Mouse (Mus musculus) neural tube, embryonic 13.5 days (tissue): Measurements from ENCODE around the gene Apba1. TPM values are rescaled to one million over a fixed set of nuclear protein-coding genes. Genes with fewer than 3 reads are reported as not detected.

ENCODE experiments used
- ATAC-seq: fragments of 200-750 bp; cut with Nextera tagmentation; 2 replicates; pipeline ENCODE4 v1.8.0; 2017; ENCODE audit warnings: low read depth, mild to moderate bottlenecking, moderate TSS enrichment, moderate library complexity
- H3K27ac ChIP-seq: fragments of 300-500 bp; sonication (generic); replicated peaks from 2 replicates; pipeline ENCODE4 v1.5.1; 2015; ENCODE audit warnings: moderate library complexity, mild to moderate bottlenecking, inconsistent platforms
- H3K27me3 ChIP-seq: fragments of 300-500 bp; sonication (generic); 2 replicates; pipeline ENCODE4 v1.6.1; 2015; ENCODE audit warnings: mild to moderate bottlenecking, inconsistent platforms
- H3K36me3 ChIP-seq: fragments of 300-500 bp; sonication (generic); 2 replicates; pipeline ENCODE4 v1.6.1; 2015; ENCODE audit warnings: mild to moderate bottlenecking, inconsistent platforms
- H3K4me1 ChIP-seq: fragments of 300-500 bp; sonication (generic); replicated peaks from 2 replicates; pipeline ENCODE4 v1.6.1; 2015; ENCODE audit warnings: inconsistent platforms
- H3K4me2 ChIP-seq: fragments of 300-500 bp; sonication (generic); 2 replicates; pipeline ENCODE4 v1.6.1; 2015; ENCODE audit warnings: inconsistent platforms, mild to moderate bottlenecking, moderate library complexity
- H3K4me3 ChIP-seq: fragments of 300-500 bp; sonication (generic); 2 replicates; pipeline ENCODE4 v1.5.1; 2015; ENCODE audit warnings: mild to moderate bottlenecking, inconsistent platforms
- H3K9ac ChIP-seq: fragments of 300-500 bp; sonication (generic); 2 replicates; pipeline ENCODE4 v1.6.1; 2015; ENCODE audit warnings: moderate library complexity, mild to moderate bottlenecking, inconsistent platforms
- H3K9me3 ChIP-seq: fragments of 300-500 bp; sonication (generic); 2 replicates; pipeline ENCODE4 v1.6.1; 2016; ENCODE audit warnings: inconsistent platforms
- WGBS: fragments of 180-500 bp; shearing (Covaris S2); methylation state at CpG from one replicate; pipeline ENCODE4 v1.1.7; 2015; 5-methylcytosine and 5-hydroxymethylcytosine counted together
- polyA plus RNA-seq: library from polyadenylated mRNA; unstranded; fragments of >200 nt; fragmentation: Nextera tagmentation; extraction: Ambion mirVana; gene quantifications from 2 replicates; pipeline ENCODE4 v1.2.1, GENCODE M21; 2015

The Apba1 gene
- polyA plus RNA-seq, 1 experiment from 2014 or later: 8.7 TPM

GRCm38 (mm10) chr19:23947871-23948270 lies 189.2 kb downstream of the Apba1 start:
- H3K9ac ChIP-seq: no peak overlapping the region
- peaks cover 39% of the 10 kb centered on the region for H3K36me3 ChIP-seq
- 45% methylated on average over 4 of the region's 4 CpGs for WGBS
- H3K9me3 ChIP-seq: peaks cover 3% of the 10 kb centered on the region; the same call in 1 of the 2 replicates
- peaks cover 9% of the 10 kb centered on the region for H3K4me1 ChIP-seq
- no peak overlapping the region for H3K4me3 ChIP-seq
- no peaks in the 10 kb centered on the region for H3K27me3 ChIP-seq
- no peak overlapping the region for H3K27ac ChIP-seq
- H3K4me2 ChIP-seq: no peak overlapping the region
- ATAC-seq: no peak

- H3K4me2 ChIP-seq: no peak overlapping the region
- WGBS: 39% methylated on average over 12 of the region's 12 CpGs
- peaks cover 9% of the 10 kb centered on the region for H3K4me1 ChIP-seq
- peak; percentile 50; the same call in 1 of the 2 replicates for ATAC-seq
- no peak overlapping the region for H3K9ac ChIP-seq
- H3K27ac ChIP-seq: no peak overlapping the region
- peaks cover 35% of the 10 kb centered on the region for H3K36me3 ChIP-seq
- H3K9me3 ChIP-seq: peaks cover 3% of the 10 kb centered on the region; the same call in 1 of the 2 replicates
- H3K27me3 ChIP-seq: no peaks in the 10 kb centered on the region
- no peak overlapping the region for H3K4me3 ChIP-seq
These were observed 189.8 kb downstream of the Apba1 start for GRCm38 (mm10) chr19:23948301-23949000.

GRCm38 (mm10) chr19:23955461-23955860 lies 196.8 kb downstream of the Apba1 start:
- Histone ChIP-seq H3K9ac (no peak overlapping the region), H3K27me3 (no peaks in the 10 kb centered on the region), H3K36me3 (no peaks in the 10 kb centered on the region), H3K4me2 (no peak overlapping the region), H3K27ac (no peak overlapping the region), H3K4me1 (peaks cover 17% of the 10 kb centered on the region), H3K4me3 (no peak overlapping the region), H3K9me3 (peaks cover 3% of the 10 kb centered on the region; the same call in 1 of the 2 replicates)
- ATAC-seq: no peak
- WGBS: 96% methylated on average over 8 of the region's 8 CpGs

DNA sequence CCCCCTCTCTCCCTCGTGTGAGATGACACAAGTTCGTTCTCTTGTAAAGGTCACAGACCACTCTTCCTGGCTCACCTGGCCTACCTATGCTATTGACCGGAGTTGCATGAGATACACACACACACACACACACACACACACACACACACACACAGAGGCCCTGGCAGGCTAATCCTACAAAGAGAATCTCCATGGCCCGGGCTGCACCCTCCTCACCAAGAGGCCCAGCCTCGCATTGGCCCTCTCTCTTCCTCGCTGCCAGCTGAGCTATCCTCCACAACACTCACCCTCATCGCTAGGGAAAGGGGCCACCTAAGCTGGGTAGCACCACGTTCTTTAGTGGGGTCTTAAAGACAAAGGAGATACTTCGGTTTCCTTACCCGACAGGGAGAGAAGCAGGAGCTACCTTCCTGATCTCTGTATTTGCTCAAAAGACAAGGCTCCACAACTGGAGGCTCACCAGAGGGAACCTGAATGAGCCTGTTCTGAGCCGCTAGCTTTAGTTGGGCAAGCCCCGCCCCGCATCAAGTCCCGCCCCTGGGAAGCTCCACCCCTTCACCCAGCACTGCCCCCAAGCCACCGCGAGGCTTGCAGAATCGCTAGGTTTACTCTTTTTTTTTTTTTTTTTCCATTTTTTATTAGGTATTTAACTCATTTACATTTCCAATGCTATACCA lies 197.8 kb downstream of the Apba1 start:
- Histone ChIP-seq H3K9ac (no peak overlapping the region), H3K27me3 (no peaks in the 10 kb centered on the region), H3K4me2 (no peak overlapping the region), H3K4me3 (no peak overlapping the region), H3K36me3 (no peaks in the 10 kb centered on the region), H3K27ac (no peak overlapping the region), H3K4me1 (peaks cover 26% of the 10 kb centered on the region), H3K9me3 (no peaks in the 10 kb centered on the region)
- ATAC-seq: no peak
- 73% methylated on average over 17 of the region's 17 CpGs for WGBS

DNA sequence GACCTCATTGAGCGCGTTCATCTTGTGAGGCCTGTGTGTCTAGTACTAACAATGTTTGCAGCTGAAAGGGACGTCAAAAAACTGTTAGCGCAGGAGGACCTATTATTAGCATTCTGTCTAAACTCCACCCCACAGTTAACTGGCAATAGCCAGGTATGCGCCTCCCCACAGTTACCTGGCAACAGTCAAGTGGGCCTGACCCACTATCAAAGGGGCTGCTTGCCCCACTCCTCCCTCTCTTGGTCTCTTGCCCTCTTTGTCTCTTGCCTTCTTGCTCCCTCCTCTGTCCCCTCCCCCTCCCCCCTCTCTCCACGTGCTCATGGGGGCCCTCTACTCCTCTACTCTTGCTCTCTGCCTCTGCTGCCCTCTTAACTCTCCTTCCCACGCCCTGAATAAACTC lies 198.9 kb downstream of the Apba1 start:
- no peak overlapping the region for H3K4me3 ChIP-seq
- no peak overlapping the region for H3K4me2 ChIP-seq
- H3K27ac ChIP-seq: no peak overlapping the region
- H3K4me1 ChIP-seq: peaks cover 26% of the 10 kb centered on the region
- H3K9ac ChIP-seq: no peak overlapping the region
- H3K27me3 ChIP-seq: no peaks in the 10 kb centered on the region
- H3K36me3 ChIP-seq: no peaks in the 10 kb centered on the region
- ATAC-seq: no peak
- WGBS: 78% methylated on average over 7 of the region's 7 CpGs
- H3K9me3 ChIP-seq: no peaks in the 10 kb centered on the region

DNA sequence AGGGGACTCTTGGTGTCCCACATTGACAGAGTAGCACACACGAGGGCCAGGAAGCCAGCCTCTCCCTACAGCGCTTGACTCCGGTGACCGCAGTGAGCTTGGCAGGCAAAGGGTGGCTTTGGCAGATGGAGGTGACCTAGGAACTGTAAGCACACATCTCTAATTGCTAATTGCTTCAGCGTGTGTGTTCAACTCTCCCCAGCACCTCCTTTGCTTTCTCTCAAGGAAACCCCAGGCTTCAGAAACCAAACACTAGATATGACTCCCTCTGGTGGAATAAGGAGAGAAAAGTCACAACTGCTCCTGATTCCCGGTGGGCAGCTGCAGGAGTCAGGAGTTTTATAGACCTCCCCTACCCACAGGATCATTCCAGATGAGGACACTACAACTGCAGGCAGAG lies 200.2 kb downstream of the Apba1 start:
- no peak overlapping the region for H3K9ac ChIP-seq
- no peak for ATAC-seq
- no peaks in the 10 kb centered on the region; the same call in 1 of the 2 replicates for H3K9me3 ChIP-seq
- no peaks in the 10 kb centered on the region for H3K36me3 ChIP-seq
- 40% methylated on average over 6 of the region's 6 CpGs for WGBS
- H3K27me3 ChIP-seq: no peaks in the 10 kb centered on the region
- no peak overlapping the region for H3K27ac ChIP-seq
- H3K4me3 ChIP-seq: no peak overlapping the region
- H3K4me2 ChIP-seq: no peak overlapping the region
- peaks cover 26% of the 10 kb centered on the region for H3K4me1 ChIP-seq

- H3K36me3 ChIP-seq: no peaks in the 10 kb centered on the region
These were observed 201.2 kb downstream of the Apba1 start for GRCm38 (mm10) chr19:23959870-23960269.

DNA sequence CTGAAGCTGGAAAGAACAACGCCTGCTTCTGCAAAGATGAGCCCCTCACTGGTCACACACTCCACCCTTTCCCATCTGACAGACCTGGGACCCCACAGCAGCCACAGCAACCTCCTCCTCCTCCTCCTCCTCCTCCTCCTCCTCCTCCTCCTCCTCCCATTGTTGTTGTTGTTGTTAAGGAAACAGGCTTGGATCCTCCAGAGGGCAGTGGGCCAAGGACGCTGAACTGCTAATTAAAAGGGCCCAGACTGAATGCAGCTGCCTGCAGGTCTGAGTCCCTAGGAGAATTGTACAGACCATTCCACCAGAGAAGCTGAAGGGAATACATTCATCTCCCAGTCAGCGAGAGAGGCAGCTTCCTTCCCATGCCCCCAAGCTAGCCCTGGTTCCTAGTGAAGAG lies 201.6 kb downstream of the Apba1 start:
- H3K27me3 ChIP-seq: no peaks in the 10 kb centered on the region
- H3K4me3 ChIP-seq: no peak overlapping the region
- peak overlapping the region; percentile 57 for H3K27ac ChIP-seq
- ATAC-seq: peak; percentile 62
- WGBS: 37% methylated on average over 2 of the region's 3 CpGs
- H3K36me3 ChIP-seq: no peaks in the 10 kb centered on the region
- H3K4me1 ChIP-seq: peaks cover 26% of the 10 kb centered on the region
- H3K9me3 ChIP-seq: no peaks in the 10 kb centered on the region; the same call in 1 of the 2 replicates
- H3K9ac ChIP-seq: no peak overlapping the region
- no peak overlapping the region for H3K4me2 ChIP-seq

More at GRCm38 (mm10) chr19:23959870-23960269, 201.2 kb downstream of the Apba1 start:
- ATAC-seq: peak; percentile 36
- Histone ChIP-seq H3K9ac (0 out of 2 replicates have a peak overlapping the region, but pooled peaks have one; percentile 6), H3K4me1 (peaks cover 26% of the 10 kb centered on the region), H3K9me3 (no peaks in the 10 kb centered on the region; the same call in 1 of the 2 replicates), H3K27ac (peak overlapping the region; percentile 57), H3K4me3 (no peak overlapping the region), H3K4me2 (no peak overlapping the region), H3K27me3 (no peaks in the 10 kb centered on the region)
- 47% methylated on average over 7 of the region's 7 CpGs for WGBS

GRCm38 (mm10) chr19:23960831-23961447 lies 202.3 kb downstream of the Apba1 start:
- Histone ChIP-seq H3K36me3 (no peaks in the 10 kb centered on the region), H3K27ac (peak overlapping the region; percentile 57), H3K9me3 (no peaks in the 10 kb centered on the region; the same call in 1 of the 2 replicates), H3K4me3 (no peak overlapping the region), H3K27me3 (no peaks in the 10 kb centered on the region), H3K4me2 (no peak overlapping the region), H3K4me1 (peaks cover 26% of the 10 kb centered on the region), H3K9ac (no peak overlapping the region)
- peak; percentile 42 for ATAC-seq
- WGBS: 64% methylated on average over 6 of the region's 6 CpGs

DNA sequence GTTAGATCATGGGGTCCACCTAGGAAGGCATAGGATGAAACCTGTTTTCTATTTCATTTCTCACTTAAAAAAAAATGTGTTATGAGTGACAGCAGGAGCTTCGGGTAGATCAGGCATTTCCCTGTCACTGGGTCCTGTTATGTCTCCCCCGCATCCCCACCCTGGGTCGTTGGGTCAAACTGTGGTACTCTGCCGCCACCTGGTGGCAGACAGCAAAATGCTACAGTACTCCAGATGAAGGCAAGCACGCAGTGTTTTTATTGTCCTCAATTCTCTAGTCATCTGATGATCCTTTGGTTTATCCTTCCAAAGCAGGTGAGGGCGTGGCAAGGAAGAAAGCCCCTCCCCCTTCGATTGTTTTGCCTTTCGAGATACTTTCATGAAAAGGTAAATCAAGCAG lies 202.8 kb downstream of the Apba1 start:
- Histone ChIP-seq H3K27ac (no peak overlapping the region), H3K9ac (no peak overlapping the region), H3K4me3 (no peak overlapping the region), H3K4me1 (peaks cover 26% of the 10 kb centered on the region), H3K4me2 (no peak overlapping the region), H3K36me3 (no peaks in the 10 kb centered on the region), H3K27me3 (no peaks in the 10 kb centered on the region), H3K9me3 (no peaks in the 10 kb centered on the region; the same call in 1 of the 2 replicates)
- ATAC-seq: peak; percentile 75
- 2% methylated on average over 8 of the region's 8 CpGs for WGBS

- Histone ChIP-seq H3K4me3 (no peak overlapping the region), H3K9ac (no peak overlapping the region), H3K4me1 (peaks cover 18% of the 10 kb centered on the region), H3K4me2 (no peak overlapping the region), H3K9me3 (no peaks in the 10 kb centered on the region; the same call in 1 of the 2 replicates), H3K36me3 (no peaks in the 10 kb centered on the region), H3K27ac (no peak overlapping the region), H3K27me3 (no peaks in the 10 kb centered on the region)
- 64% methylated on average over 10 of the region's 10 CpGs for WGBS
- ATAC-seq: no peak
These were observed 205.8 kb downstream of the Apba1 start for GRCm38 (mm10) chr19:23964401-23964910.

DNA sequence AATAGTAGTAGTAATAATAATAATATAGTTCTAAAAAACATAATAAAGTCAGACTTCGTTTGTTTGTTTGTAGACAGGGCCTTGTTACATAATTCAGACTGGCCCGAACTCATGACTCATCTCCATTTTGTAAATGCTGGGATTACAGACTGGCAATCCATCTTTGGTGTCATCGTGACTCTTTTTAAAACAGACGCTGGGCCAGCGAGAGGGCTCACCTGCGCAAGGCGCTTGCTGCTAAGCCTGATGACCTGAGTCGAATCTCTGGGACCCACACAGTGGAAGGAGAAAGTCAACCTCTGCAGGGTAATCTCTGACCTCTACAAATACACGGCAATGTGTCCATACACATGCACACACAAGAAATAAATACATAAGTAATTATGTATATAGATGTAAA lies 207.7 kb downstream of the Apba1 start:
- Histone ChIP-seq H3K4me2 (no peak overlapping the region), H3K27me3 (no peaks in the 10 kb centered on the region), H3K36me3 (no peaks in the 10 kb centered on the region), H3K4me1 (peaks cover under 1% of the 10 kb centered on the region; the same call in 1 of the 2 replicates), H3K4me3 (no peak overlapping the region), H3K9me3 (no peaks in the 10 kb centered on the region; the same call in 1 of the 2 replicates), H3K9ac (no peak overlapping the region), H3K27ac (no peak overlapping the region)
- no peak for ATAC-seq
- 90% methylated on average over 9 of the region's 9 CpGs for WGBS
